Mouse (Mus musculus) telencephalon, adult 2 months (tissue): Measurements from ENCODE around the gene Mrc1.
"Not testable (repeated sequence)": the region's sequence is repeated elsewhere in the genome, so short reads cannot be mapped to it uniquely, and the experiment has no call there.

Experiments
- DNase-seq: peaks from one replicate; pipeline ENCODE4 v3.0.0-alpha.2; 2011; ENCODE audit warnings: low read depth, low spot score

The Mrc1 gene

DNA sequence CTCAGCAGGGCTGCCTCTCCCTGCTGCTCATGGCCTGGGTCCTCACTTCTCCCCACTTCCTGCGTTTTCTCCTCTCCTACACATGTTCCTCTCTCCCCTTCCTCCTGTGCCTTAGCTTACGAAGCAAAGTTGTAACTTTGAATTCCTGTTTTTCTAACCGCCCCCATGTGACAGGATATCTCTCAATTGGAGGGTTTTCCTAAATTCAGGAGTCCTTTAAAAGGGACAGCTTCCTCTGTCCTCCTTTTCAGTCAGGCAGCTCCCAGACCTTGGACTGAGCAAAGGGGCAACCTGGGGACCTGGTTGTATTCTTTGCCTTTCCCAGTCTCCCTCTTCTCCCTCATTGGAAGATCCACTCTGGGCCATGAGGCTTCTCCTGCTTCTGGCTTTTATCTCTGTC, at the start of gene Mrc1:
Mrc1 (plus strand) TSS at position 244 of the 400 bp plus-strand sequence.
- no peak for DNase-seq

DNA sequence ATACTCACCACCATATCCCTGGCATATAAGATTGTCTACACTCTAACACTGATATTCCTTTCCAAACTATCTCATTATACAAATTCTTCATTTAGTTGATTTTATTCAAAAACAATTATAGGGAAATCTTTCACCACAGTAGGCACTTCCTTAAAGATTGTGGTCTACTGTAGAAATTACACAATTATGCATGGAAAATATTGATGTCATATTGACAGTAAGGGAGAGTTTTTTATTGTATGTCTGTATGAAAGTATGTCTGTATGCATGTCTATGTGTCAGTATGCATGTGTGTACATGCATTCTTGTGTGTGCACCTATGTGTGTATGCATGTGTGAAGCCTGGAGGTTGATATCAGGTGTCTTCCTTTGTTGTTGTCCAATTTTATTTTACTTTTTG, 44.8 kb upstream of the Mrc1 start:
- no peak for DNase-seq

DNA sequence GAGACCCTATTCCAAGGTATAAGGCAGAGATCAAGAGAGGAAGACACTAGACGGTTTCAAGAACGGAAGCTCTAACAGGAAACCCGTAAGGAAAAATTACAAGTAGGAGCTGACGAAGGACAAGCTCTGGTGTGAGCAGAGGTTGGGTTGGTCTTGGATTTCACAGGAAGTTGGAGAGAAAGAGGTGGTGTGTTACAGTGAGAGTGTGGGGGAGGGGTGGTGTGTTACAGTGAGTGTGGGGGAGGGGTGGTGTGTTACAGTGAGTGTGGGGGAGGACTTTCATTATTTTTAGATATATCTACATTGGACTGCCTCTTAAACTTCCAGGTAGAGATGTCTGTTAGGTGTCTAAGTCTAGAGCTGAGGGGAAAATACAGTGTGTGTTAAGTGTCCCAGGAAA, 38.5 kb upstream of the Mrc1 start:
- no peak for DNase-seq

- no peak for DNase-seq
These were observed 37.6 kb upstream of the Mrc1 start for GRCm38 (mm10) chr2:14191601-14192000.

DNA sequence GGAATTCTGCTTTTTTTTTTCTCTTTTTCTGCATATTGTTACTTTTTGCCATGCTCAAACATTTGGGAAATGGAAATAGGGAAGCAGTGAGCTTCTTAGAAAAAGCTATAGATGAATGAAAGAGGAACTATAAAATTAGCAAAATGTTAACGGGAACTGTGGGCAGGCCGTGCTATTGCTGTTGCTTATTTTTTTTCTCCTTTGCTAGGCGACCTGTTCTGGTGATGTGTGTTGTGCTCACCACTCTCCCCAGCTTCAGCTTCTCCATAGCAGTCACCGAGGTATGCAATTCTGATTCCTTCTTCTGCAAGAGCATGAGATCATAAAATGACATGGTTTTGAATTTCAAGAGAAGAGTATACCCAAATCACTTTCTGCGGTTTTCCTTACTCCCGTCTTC, 37.1 kb upstream of the Mrc1 start:
- no peak for DNase-seq

- not testable (repeated sequence) for DNase-seq
These were observed 30.8 kb upstream of the Mrc1 start for GRCm38 (mm10) chr2:14198325-14198903.

GRCm38 (mm10) chr2:14199621-14200020, 29.6 kb upstream of the Mrc1 start:
- DNase-seq = no peak

DNA sequence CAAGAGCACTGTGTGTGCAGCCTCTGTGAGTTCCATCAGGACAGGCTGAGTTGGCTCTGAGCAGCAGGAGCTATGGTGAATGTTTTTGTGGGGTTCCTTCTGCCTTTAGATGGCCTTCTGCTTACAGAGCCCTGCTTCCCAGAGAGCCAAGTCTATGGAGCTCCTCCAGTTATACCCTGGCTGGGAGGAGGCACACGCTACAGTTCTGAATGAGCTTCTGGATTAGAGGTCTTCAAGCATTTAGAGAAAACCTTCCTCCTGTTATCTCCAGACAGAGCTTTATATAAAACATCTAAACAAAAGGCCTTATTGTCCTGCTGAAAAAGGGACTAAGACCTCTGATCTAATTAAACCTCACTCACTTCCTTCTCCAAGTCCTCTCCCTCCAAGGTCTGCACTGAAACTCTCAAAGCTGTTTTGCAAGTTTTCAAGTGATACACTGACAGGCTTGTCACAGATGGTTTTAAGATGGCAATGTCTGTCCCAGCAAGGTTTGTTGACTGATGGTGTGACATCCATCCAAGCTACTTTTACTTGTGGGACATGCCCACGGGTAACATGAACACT, 28.2 kb upstream of the Mrc1 start:
- DNase-seq = not testable (repeated sequence)

- DNase-seq = no peak
These were observed 24.9 kb upstream of the Mrc1 start for GRCm38 (mm10) chr2:14204308-14204707.

DNA sequence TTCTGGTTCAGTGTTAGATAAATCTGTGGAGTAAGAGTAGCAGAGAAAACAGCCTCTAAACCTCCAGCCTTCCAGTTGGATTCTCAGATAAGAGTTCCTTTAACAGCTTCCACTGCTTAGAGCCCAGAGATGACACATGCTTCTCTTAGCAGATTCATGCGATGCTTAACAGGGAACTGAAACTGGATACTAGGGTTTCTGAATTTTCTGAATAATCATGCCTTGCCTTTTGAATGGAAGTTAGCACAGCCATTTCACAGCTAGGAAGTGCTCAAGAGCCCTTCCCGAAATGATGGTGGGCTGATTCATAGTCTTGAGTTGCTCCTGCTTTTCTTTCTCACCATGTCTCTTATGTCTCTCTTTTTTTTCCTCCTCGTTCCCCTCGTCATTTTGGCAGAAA, 22.4 kb upstream of the Mrc1 start:
- DNase-seq = no peak

DNA sequence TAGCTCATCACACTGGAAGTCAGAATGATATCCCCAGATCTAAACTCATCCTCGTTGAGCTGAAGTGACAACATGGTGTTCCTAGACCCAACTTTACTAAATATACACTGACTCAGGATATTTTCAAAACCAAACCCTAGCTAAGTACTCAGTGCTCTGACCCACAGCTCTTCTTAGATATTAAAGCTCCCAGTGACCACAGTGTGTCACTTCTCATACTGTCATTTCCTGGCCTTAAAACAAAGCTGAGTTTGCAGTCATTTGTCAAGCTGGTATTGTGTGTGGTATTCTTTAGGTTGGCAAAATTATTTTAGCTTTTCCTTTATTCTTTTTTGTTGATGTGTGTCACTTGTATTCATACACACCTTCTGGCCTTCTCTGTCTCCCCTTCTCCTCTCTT, 18.5 kb upstream of the Mrc1 start:
- no peak for DNase-seq

DNA sequence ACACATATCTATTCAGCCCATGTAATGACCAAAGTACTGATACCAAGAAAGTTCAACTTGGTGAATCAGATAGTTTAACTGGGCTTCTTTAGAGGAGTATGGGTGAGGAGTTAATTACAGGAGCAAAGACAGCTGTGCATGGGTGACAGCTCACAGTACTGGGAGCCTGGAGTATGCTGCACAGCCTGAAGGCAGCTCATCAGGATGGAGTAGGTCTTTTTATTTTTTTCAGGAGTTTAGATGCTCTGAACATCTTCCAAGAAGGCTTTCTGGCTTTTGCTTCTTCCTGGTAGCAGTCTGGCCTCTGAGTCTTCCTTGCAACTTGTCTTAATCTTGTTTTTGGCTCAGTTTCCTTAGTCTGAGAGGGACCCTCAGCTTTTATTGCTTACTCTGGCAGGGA, 17.6 kb upstream of the Mrc1 start:
- DNase-seq = no peak

- no peak for DNase-seq
These were observed 14.4 kb upstream of the Mrc1 start for GRCm38 (mm10) chr2:14214764-14215163.

GRCm38 (mm10) chr2:14216653-14217052, 12.5 kb upstream of the Mrc1 start:
- DNase-seq = no peak

DNA sequence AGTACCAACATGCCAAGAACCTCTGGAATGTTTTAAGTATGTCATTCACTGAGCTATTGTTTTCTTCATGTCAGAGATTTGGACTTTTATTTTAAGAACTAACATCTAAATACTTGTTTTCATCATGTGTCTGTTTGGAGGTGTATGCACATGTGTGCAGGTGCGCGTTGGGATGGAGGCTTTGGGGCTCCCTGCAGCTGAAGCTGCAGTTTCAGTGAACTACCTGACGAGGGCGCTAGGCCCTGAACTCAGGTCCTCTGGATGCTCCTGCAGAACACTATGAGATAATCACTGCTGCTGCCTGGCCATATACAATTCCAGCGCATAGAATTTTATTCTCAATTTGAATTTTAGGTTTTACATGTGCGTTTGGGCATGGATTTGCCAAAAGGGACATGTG, 11.1 kb upstream of the Mrc1 start:
- DNase-seq = no peak

DNA sequence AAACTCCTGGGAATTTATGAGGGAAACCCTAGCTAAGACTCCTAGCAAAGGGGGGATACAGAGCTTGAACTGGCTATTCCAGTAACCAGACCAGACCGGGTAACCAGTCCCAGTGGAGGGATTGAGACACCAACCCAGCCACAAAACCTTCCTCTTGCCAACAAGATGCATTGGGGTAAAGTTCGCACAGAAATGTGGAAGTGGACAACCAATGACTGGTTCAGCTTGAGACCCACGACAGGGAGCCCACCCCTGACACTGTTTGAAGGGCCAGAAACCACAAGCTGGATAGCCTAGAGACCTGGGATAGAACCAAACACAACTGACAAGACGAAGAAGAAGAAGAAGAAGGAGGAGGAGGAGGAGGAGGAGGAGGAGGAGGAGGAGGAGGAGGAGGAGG, 4.8 kb upstream of the Mrc1 start:
- DNase-seq = no peak

DNA sequence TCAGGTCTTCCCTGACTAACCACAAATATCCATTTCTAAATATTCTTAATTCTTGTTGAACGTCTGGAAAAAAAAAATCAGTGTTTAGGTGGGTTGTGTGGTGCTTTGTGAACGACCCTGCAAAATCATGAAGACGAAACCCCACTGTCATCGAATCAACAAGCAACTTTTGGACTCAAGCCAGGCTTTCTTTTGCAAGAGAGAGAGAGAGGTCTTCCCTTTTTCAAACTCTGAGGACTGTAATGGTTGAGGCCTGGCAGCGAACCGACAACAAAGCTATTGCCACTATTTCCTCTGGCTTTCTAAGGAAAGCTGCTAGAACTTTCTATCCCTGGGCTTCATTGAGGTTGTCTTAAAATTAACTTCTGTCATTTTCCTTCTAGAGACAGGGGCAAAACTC, 697 bp upstream of the Mrc1 start:
- no peak for DNase-seq

- no peak for DNase-seq
These were observed 787 bp downstream of the Mrc1 start for GRCm38 (mm10) chr2:14229979-14230378.

- DNase-seq = no peak
These were observed 3.7 kb downstream of the Mrc1 start for GRCm38 (mm10) chr2:14232897-14233296.

GRCm38 (mm10) chr2:14233983-14234382, 4.8 kb downstream of the Mrc1 start:
- no peak for DNase-seq

DNA sequence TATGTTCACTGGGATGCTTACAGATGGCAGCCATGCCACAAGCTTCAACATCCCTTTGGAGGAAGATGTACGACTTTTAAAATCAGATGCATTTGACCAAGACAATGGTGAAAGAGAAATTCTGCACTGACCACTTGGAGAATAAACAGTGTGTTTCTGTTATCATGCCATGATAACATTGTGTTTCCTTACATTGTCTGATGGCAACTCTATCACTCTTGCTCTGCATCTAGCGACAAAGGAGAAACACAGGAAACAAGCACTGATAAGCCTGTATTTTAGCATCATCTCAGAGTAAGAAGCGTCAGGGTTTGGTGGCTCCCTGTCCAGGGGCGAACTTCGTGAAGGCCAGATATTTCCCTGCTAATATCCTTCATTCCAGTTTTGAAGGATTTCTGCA, 6.1 kb downstream of the Mrc1 start:
- no peak for DNase-seq

DNA sequence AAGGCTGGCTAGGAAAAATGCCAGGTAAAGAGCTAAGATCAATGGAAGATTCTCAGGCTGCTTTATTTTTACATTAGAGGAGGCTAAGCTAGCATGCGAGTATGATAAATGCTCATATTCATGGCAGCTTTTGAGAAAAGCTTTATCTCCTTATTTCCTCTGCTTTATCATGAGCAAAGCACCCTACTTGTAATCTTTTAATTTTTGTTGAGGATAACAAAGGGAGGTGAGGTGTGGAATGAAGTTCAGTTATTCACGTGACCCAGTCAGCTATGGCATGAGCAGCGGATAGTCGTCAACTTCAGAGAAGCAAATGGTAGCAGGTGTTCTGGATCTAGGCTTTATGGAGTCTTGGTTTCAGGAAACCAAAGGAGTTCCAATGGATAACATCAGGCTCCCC, 7.7 kb downstream of the Mrc1 start:
- no peak for DNase-seq

- no peak for DNase-seq
These were observed 8.5 kb downstream of the Mrc1 start for GRCm38 (mm10) chr2:14237723-14238122.

- no peak for DNase-seq
These were observed 10.0 kb downstream of the Mrc1 start for GRCm38 (mm10) chr2:14239151-14239550.
